Mouse (Mus musculus) liver, embryonic 14.5 days (tissue): ENCODE measurements around the gene Sftpd. TPM values are rescaled to one million over a fixed set of nuclear protein-coding genes. Genes with fewer than 3 reads are reported as not detected.
A peak's percentile ranks its signal among the peaks of the same experiment; 100 is the strongest.

Experiments
- ATAC-seq: fragments of 200-750 bp; cut with Nextera tagmentation; 2 replicates; pipeline ENCODE4 v1.8.0; 2017; ENCODE audit warnings: moderate number of reproducible peaks, mild to moderate bottlenecking, moderate library complexity; ENCODE audit not compliant: insufficient read depth
- DNase-seq, 3 experiments: peaks; one replicate each; pipeline ENCODE4 v3.0.0-alpha.2; 2012 to 2013; ENCODE audit warnings: low read depth in 3 of 3, low spot score in 3 of 3
- H3K27ac ChIP-seq: fragments of 300-500 bp; sonication (generic); 2 replicates; pipeline ENCODE4 v1.5.1; 2014; ENCODE audit warnings: moderate library complexity, mild to moderate bottlenecking, control low read depth, inconsistent platforms
- H3K27me3 ChIP-seq: fragments of 300-500 bp; sonication (generic); 2 replicates; pipeline ENCODE4 v1.6.1; 2014; ENCODE audit warnings: mild to moderate bottlenecking, low read length, moderate library complexity; ENCODE audit not compliant: control insufficient read depth, insufficient read depth
- H3K36me3 ChIP-seq: fragments of 300-500 bp; sonication (generic); replicated peaks from 2 replicates; pipeline ENCODE4 v1.6.1; 2014; ENCODE audit warnings: low read depth; ENCODE audit not compliant: control insufficient read depth, insufficient read depth
- H3K4me1 ChIP-seq, 2 experiments: fragments of 200-500 bp in 1 of 2; fragments of 300-500 bp in 1 of 2; sonication (generic) in 1 of 2; replicated peaks; 2 replicates each; pipeline ENCODE4 v1.6.1; 2012 to 2014; ENCODE audit warnings: antibody characterized with exemption in 1 of 2, inconsistent platforms in 1 of 2, low read length in 1 of 2; ENCODE audit not compliant: control insufficient read depth in 2 of 2, insufficient read depth in 2 of 2
- H3K4me2 ChIP-seq: fragments of 300-500 bp; sonication (generic); 2 replicates; pipeline ENCODE4 v1.6.1; 2014; ENCODE audit warnings: low read depth, mild to moderate bottlenecking, control low read depth, moderate library complexity
- H3K4me3 ChIP-seq, 2 experiments: fragments of 200-500 bp in 1 of 2; fragments of 300-500 bp in 1 of 2; sonication (generic) in 1 of 2; 2 replicates each; pipeline ENCODE4 v1.5.1; 2012 to 2014; ENCODE audit warnings: low read depth in 2 of 2, low read length in 2 of 2, mild to moderate bottlenecking in 2 of 2, control low read depth in 1 of 2, inconsistent platforms in 1 of 2, moderate library complexity in 1 of 2; ENCODE audit not compliant: insufficient read depth in 1 of 2
- H3K9ac ChIP-seq: fragments of 300-500 bp; sonication (generic); replicated peaks from 2 replicates; pipeline ENCODE4 v1.6.1; 2014; ENCODE audit warnings: mild to moderate bottlenecking, control low read depth, moderate library complexity
- H3K9me3 ChIP-seq: fragments of 300-500 bp; sonication (generic); 2 replicates; pipeline ENCODE4 v1.6.1; 2016; ENCODE audit warnings: low read length, mixed read lengths; ENCODE audit not compliant: control insufficient read depth
- CTCF ChIP-seq: IDR thresholded peaks from 2 replicates; pipeline ENCODE4 v1.5.1; 2016; ENCODE audit warnings: antibody characterized with exemption, low read depth, control low read depth
- EP300 ChIP-seq: IDR thresholded peaks from 2 replicates; pipeline ENCODE4 v1.6.1; 2016; ENCODE audit warnings: antibody characterized with exemption, low read depth
- WGBS: fragments of 180-500 bp; shearing (Covaris S2); extraction: QIAGEN DNeasy Blood & Tissue Kit; methylation state at CpG from one replicate; pipeline ENCODE4 v1.1.7; 2014; ENCODE audit not compliant: insufficient replicate concordance; 5-methylcytosine and 5-hydroxymethylcytosine counted together
- polyA plus RNA-seq, 2 experiments: library from polyadenylated mRNA; depleted of rRNA in 1 of 2; stranded (reverse) in 1 of 2; unstranded in 1 of 2; fragments of >200 nt; fragmentation: Nextera tagmentation in 1 of 2; extraction: Ambion mirVana in 1 of 2; gene quantifications; 2 replicates each; pipeline versions ENCODE4 v1.2.1 to v1.2.3; 2012 to 2014

The Sftpd gene
- polyA plus RNA-seq, 2 experiments, result not detected

GRCm38 (mm10) chr14:41137006-41137405, 47.9 kb downstream of the Sftpd start:
- Histone ChIP-seq H3K9me3 (no peaks in the 10 kb centered on the region), H3K9ac (no peak overlapping the region), H3K4me2 (no peak overlapping the region), H3K27me3 (no peaks in the 10 kb centered on the region), H3K36me3 (no peaks in the 10 kb centered on the region), H3K27ac (no peak overlapping the region), H3K4me1 (no peaks in the 10 kb centered on the region), H3K4me3 (no peak overlapping the region)
- ATAC-seq, result no peak
- DNase-seq, result no peak
- TF ChIP-seq CTCF, result no peak
- no peak for TF ChIP-seq EP300

GRCm38 (mm10) chr14:41131540-41131939, 53.4 kb downstream of the Sftpd start, which contains the start of gene Sftpa1:
Gene Sftpa1, plus strand, starts transcription at chr14:41131782.
- ATAC-seq (no peak), DNase-seq (no peak)
- no peak within 1 kb of the TSS for H3K4me3 ChIP-seq
- no peak within 1 kb of the TSS for H3K27ac ChIP-seq
- no peaks in the 10 kb centered on the region for H3K27me3 ChIP-seq
- TF ChIP-seq EP300 (no peak), CTCF (no peak)
- no peak within 1 kb of the TSS for H3K4me2 ChIP-seq
- WGBS, result 56% methylated on average over 7 of the region's 7 CpGs
- H3K9ac ChIP-seq, result no peak within 1 kb of the TSS
- H3K9me3 ChIP-seq, result no peaks in the 10 kb centered on the region
- no peaks in the 10 kb centered on the region for H3K4me1 ChIP-seq
- H3K36me3 ChIP-seq, result no peaks in the 10 kb centered on the region

DNA sequence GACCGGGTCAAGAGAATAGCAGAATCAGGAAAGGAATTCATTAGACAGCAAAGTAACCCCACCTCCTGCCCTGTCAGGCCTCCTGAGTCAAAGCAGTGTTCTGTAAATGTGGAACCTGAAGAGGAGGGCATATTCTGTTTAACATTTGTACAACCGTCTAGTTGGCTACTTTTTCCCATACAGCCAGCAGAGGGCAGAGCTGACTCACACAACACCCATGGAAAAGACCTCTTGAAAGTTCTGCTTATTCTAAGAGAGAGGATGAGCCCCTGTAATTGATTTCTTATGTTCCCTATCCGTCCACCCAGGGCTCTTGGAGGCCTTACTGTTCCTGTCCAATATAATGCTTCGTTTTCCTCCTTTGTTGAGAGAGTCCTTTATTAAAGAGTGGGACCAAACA, 57.0 kb downstream of the Sftpd start:
- 10% methylated on average over 4 of the region's 4 CpGs for WGBS
- no peak overlapping the region for H3K4me3 ChIP-seq
- no peak overlapping the region for H3K9ac ChIP-seq
- ATAC-seq, result no peak
- H3K27me3 ChIP-seq, result no peaks in the 10 kb centered on the region
- no peaks in the 10 kb centered on the region for H3K36me3 ChIP-seq
- H3K4me1 ChIP-seq, result no peaks in the 10 kb centered on the region
- H3K27ac ChIP-seq, result no peak overlapping the region
- peak; percentile 57 for TF ChIP-seq CTCF
- TF ChIP-seq EP300, result no peak
- H3K4me2 ChIP-seq, result no peak overlapping the region
- H3K9me3 ChIP-seq, result no peaks in the 10 kb centered on the region
- DNase-seq, result peak in 1 of 3 experiments; percentile 9

DNA sequence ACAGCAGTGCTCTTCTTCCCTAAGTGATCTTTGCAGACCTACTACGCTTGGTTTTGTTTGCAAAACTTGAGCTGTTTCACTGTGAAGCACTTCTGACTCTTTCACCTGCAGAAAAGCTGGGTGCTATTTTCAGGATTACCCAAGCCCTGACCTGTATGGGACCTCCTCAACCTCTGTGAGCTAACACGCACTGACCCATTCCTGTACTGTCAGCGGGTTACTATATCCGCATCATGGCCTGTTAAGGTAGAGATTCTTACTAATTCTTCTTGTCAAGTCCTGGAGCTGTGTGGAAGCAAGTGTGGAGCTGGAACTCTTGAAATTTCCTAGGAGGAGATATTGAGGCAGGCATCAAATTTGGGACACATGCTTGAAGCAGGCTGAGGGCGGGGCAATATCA, 60.3 kb downstream of the Sftpd start:
- no peaks in the 10 kb centered on the region for H3K9me3 ChIP-seq
- no peaks in the 10 kb centered on the region for H3K36me3 ChIP-seq
- H3K4me2 ChIP-seq, result no peak overlapping the region
- TF ChIP-seq CTCF (no peak), EP300 (no peak)
- H3K4me3 ChIP-seq, result no peak overlapping the region
- H3K27ac ChIP-seq, result no peak overlapping the region
- WGBS, result 54% methylated on average over 5 of the region's 5 CpGs
- no peak for ATAC-seq
- no peak overlapping the region for H3K9ac ChIP-seq
- H3K27me3 ChIP-seq, result no peaks in the 10 kb centered on the region
- no peaks in the 10 kb centered on the region for H3K4me1 ChIP-seq
- DNase-seq, result no peak

Other genes starting within 250 kb of the Sftpd start
- 22.0 and 22.9 TPM in 2 replicates for gene Tspan14, start 218.3 kb downstream of the Sftpd start, polyA plus RNA-seq (2012; rRNA removed)
- gene Tspan14, start 218.3 kb downstream of the Sftpd start, polyA plus RNA-seq (2014; fragmentation: Nextera tagmentation; extraction: Ambion mirVana), result 25.4 and 28.5 TPM in 2 replicates
- 22.0 and 39.4 TPM in 2 replicates for gene Fam213a, start 171.4 kb downstream of the Sftpd start, polyA plus RNA-seq (2012; rRNA removed)
- 41.8 and 45.1 TPM in 2 replicates for gene Fam213a, start 171.4 kb downstream of the Sftpd start, polyA plus RNA-seq (2014; fragmentation: Nextera tagmentation; extraction: Ambion mirVana)
- not detected in 2 replicates for gene Dydc2, start 115.9 kb downstream of the Sftpd start, polyA plus RNA-seq (2012; rRNA removed)
- not detected in 2 replicates for gene Dydc2, start 115.9 kb downstream of the Sftpd start, polyA plus RNA-seq (2014; fragmentation: Nextera tagmentation; extraction: Ambion mirVana)
- gene Dydc1, start 112.2 kb downstream of the Sftpd start, polyA plus RNA-seq (2012; rRNA removed), result 0.03 TPM in 1 of 2 replicates, not detected in the other
- 0.11 TPM in 1 of 2 replicates, not detected in the other for gene Dydc1, start 112.2 kb downstream of the Sftpd start, polyA plus RNA-seq (2014; fragmentation: Nextera tagmentation; extraction: Ambion mirVana)
- gene Mat1a, start 80.1 kb downstream of the Sftpd start, polyA plus RNA-seq (2012; rRNA removed), result 7.7 and 8.3 TPM in 2 replicates
- 20.4 and 25.0 TPM in 2 replicates for gene Mat1a, start 80.1 kb downstream of the Sftpd start, polyA plus RNA-seq (2014; fragmentation: Nextera tagmentation; extraction: Ambion mirVana)
- 0.01 and 0.10 TPM in 2 replicates for gene Sftpa1, start 53.4 kb downstream of the Sftpd start, polyA plus RNA-seq (2012; rRNA removed)
- 0.19 and 0.33 TPM in 2 replicates for gene Sftpa1, start 53.4 kb downstream of the Sftpd start, polyA plus RNA-seq (2014; fragmentation: Nextera tagmentation; extraction: Ambion mirVana)
- 5.5 and 9.6 TPM in 2 replicates for gene Mbl1, start 33.7 kb downstream of the Sftpd start, polyA plus RNA-seq (2012; rRNA removed)
- gene Mbl1, start 33.7 kb downstream of the Sftpd start, polyA plus RNA-seq (2014; fragmentation: Nextera tagmentation; extraction: Ambion mirVana), result 26.0 and 27.5 TPM in 2 replicates
- not detected in 2 replicates for gene Gm2832, start 93.7 kb upstream of the Sftpd start, polyA plus RNA-seq (2012; rRNA removed)
- not detected in 2 replicates for gene Gm2832, start 93.7 kb upstream of the Sftpd start, polyA plus RNA-seq (2014; fragmentation: Nextera tagmentation; extraction: Ambion mirVana)
- not detected in 2 replicates for gene Gm5798, start 163.5 kb upstream of the Sftpd start, polyA plus RNA-seq (2012; rRNA removed)
- gene Gm5798, start 163.5 kb upstream of the Sftpd start, polyA plus RNA-seq (2014; fragmentation: Nextera tagmentation; extraction: Ambion mirVana), result not detected in 2 replicates
- not detected in 2 replicates for gene Gm7945, start 201.2 kb upstream of the Sftpd start, polyA plus RNA-seq (2012; rRNA removed)
- not detected in 2 replicates for gene Gm7945, start 201.2 kb upstream of the Sftpd start, polyA plus RNA-seq (2014; fragmentation: Nextera tagmentation; extraction: Ambion mirVana)
- not detected in 2 replicates for gene Gm6482, start 223.1 kb upstream of the Sftpd start, polyA plus RNA-seq (2012; rRNA removed)
- gene Gm6482, start 223.1 kb upstream of the Sftpd start, polyA plus RNA-seq (2014; fragmentation: Nextera tagmentation; extraction: Ambion mirVana), result not detected in 2 replicates